Mouse (Mus musculus): ENCODE data around the gene Olfr1212. TPM values are rescaled to one million over a fixed set of nuclear protein-coding genes. Genes with fewer than 3 reads are reported as not detected.

The Olfr1212 gene
- total RNA-seq (2021), result not detected
- long read RNA-seq, experiment 1, result 0 reads
- long read RNA-seq, experiment 2, result 0 reads

- no peak for DNase-seq
These were observed at the start of gene Olfr1212 for GRCm38 (mm10) chr2:88953669-88954068. Gene Olfr1212 (plus strand): TSS chr2:88953969.

DNA sequence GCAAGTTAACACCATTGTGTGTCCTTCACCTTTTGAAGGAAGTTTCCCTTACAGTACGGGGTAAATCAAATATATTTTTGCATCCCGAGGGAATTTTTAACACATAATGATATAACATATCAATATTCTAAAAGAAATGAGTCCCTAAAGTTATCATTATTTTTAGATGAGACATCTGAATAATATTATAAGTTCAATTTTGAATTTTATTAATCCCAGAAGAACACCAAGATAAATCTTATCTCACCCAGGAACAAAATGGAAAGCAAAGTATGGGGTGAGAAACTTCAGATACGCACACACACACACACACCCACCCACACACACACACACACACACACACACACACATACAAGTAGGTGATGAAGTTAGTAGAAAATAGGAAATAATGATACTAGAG, 38.7 kb upstream of the Olfr1212 start, which contains the start of gene Olfr1209:
Olfr1209 (minus strand) TSS at position 101 of the 400 bp plus-strand sequence.
- no peak for DNase-seq

DNA sequence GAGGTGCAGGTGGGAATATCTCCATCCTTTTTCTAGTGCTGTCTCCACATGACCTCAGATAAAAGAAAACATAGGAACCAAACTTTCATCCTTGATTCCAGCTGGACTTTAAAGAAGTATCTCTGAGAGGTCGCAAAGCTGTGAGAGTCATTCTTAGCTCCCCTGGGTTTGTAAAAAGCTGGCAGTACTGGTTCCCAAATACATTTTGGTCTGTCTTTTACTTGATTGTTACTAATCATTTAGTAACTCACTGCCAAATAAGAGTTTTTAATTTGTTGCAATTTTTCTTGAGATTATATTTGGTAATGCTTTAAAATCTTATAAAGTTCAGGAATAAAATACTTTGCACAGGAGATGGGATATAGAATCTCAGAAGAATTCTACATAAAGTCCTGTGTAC, 15.8 kb upstream of the Olfr1212 start, which contains the start of gene Olfr1211:
Olfr1211 (minus strand) TSS at position 101 of the 400 bp plus-strand sequence.
- no peak for DNase-seq

DNA sequence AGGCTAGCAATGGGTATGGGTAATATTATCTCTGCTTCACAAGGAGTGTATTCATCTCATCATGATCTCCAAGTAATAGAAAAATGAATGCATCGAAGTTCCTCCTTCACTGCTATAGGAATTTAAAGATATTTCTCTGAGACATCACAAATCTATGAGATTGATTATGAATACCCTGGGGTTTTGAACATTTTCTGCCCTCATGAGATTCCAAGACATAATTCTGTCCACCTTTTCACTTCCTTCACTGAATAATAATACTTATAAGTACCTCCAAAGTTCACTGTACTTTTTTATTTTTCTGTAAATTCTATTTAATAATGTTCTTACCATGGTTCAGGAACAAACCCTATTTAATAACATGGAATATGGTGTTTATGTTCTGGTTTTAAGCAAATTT, 26.4 kb downstream of the Olfr1212 start, which contains the start of gene Gm13762:
Gm13762 (minus strand) TSS at position 101 of the 400 bp plus-strand sequence.
- no peak for DNase-seq

- no peak for DNase-seq
These were observed 38.8 kb downstream of the Olfr1212 start, which contains the start of gene Olfr1214 for GRCm38 (mm10) chr2:88992553-88992952. Gene Olfr1214 (minus strand): TSS chr2:88992653.

- DNase-seq, result no peak
These were observed 53.1 kb downstream of the Olfr1212 start, which contains the start of gene Olfr1215 for GRCm38 (mm10) chr2:89006873-89007272. Gene Olfr1215 (minus strand): TSS chr2:89006973.

Other genes with a start within 250 kb of the Olfr1212 start
- gene Olfr1196, start 249.4 kb upstream of the Olfr1212 start, total RNA-seq (2021), result not detected
- not detected for gene Olfr1197, start 221.6 kb upstream of the Olfr1212 start, total RNA-seq (2021)
- not detected for gene Olfr1198, start 202.6 kb upstream of the Olfr1212 start, total RNA-seq (2021)
- gene Olfr1199, start 193.5 kb upstream of the Olfr1212 start, total RNA-seq (2021), result not detected
- gene Olfr1200, start 183.5 kb upstream of the Olfr1212 start, total RNA-seq (2021), result not detected
- gene Olfr1201, start 160.9 kb upstream of the Olfr1212 start, total RNA-seq (2021), result not detected
- gene Olfr1202, start 139.5 kb upstream of the Olfr1212 start, total RNA-seq (2021), result not detected
- gene Olfr1205, start 124.2 kb upstream of the Olfr1212 start, total RNA-seq (2021), result not detected
- not detected for gene Olfr1204, start 104.7 kb upstream of the Olfr1212 start, total RNA-seq (2021)
- gene Olfr1206, start 90.7 kb upstream of the Olfr1212 start, total RNA-seq (2021), result not detected
- gene Olfr1208, start 51.7 kb upstream of the Olfr1212 start, total RNA-seq (2021), result not detected
- not detected for gene Olfr1209, start 38.8 kb upstream of the Olfr1212 start, total RNA-seq (2021)
- not detected for gene Olfr1211, start 15.9 kb upstream of the Olfr1212 start, total RNA-seq (2021)
- gene Gm13762, start 26.3 kb downstream of the Olfr1212 start, total RNA-seq (2021), result not detected
- not detected for gene Olfr1214, start 38.7 kb downstream of the Olfr1212 start, total RNA-seq (2021)
- gene Olfr1215, start 53.0 kb downstream of the Olfr1212 start, total RNA-seq (2021), result not detected
- not detected for gene Olfr1216, start 64.4 kb downstream of the Olfr1212 start, total RNA-seq (2021)
- gene Olfr1217, start 78.1 kb downstream of the Olfr1212 start, total RNA-seq (2021), result not detected
- gene Olfr1218, start 107.2 kb downstream of the Olfr1212 start, total RNA-seq (2021), result not detected
- not detected for gene Olfr1219, start 129.5 kb downstream of the Olfr1212 start, total RNA-seq (2021)
- gene Olfr1220, start 152.9 kb downstream of the Olfr1212 start, total RNA-seq (2021), result not detected
- gene Olfr1221, start 163.3 kb downstream of the Olfr1212 start, total RNA-seq (2021), result not detected
- gene Olfr1222, start 179.1 kb downstream of the Olfr1212 start, total RNA-seq (2021), result not detected
- gene Olfr1223, start 197.6 kb downstream of the Olfr1212 start, total RNA-seq (2021), result not detected
- not detected for gene Olfr1224-ps1, start 210.1 kb downstream of the Olfr1212 start, total RNA-seq (2021)
- not detected for gene Olfr1225, start 220.7 kb downstream of the Olfr1212 start, total RNA-seq (2021)
- gene Olfr1226, start 246.1 kb downstream of the Olfr1212 start, total RNA-seq (2021), result not detected

Measured in heart, adult 18-20 months (tissue).